Mouse (Mus musculus): ENCODE data around the gene Gm20403. TPM values are rescaled to one million over a fixed set of nuclear protein-coding genes. Genes with fewer than 3 reads are reported as not detected.
"Not testable (repeated sequence)": the region's sequence is repeated elsewhere in the genome, so short reads cannot be mapped to it uniquely, and the experiment has no call there.

Gene Gm20403
- total and polyA plus RNA-seq, 2 experiments from 2014 or later: not detected

GRCm38 (mm10) chr12:54956457-54956856 is 29.9 kb downstream of the Gm20403 start:
- Histone ChIP-seq H3K27me3 (ENCODE audit: insufficient read depth, low read length) (no peaks in the 10 kb centered on the region), H3K4me1 (ENCODE audit: insufficient read depth) (no peaks in the 10 kb centered on the region), H3K9me3 (ENCODE audit: low read length) (no peaks in the 10 kb centered on the region), H3K4me2 (ENCODE audit: low read depth) (no peak overlapping the region), H3K27ac (ENCODE audit: low read depth, low read length) (no peak overlapping the region), H3K4me3 (ENCODE audit: low read depth, low read length) (no peak overlapping the region), H3K36me3 (ENCODE audit: insufficient read depth) (no peaks in the 10 kb centered on the region), H3K9ac (no peak overlapping the region)
- DNase-seq (no peak), ATAC-seq (no peak)
- TF ChIP-seq CTCF (IDR thresholded peaks at IDR 0.05; ENCODE audit: low read depth): no peak
- WGBS: 89% methylated on average over 4 of the region's 4 CpGs

- H3K9me3 ChIP-seq (ENCODE audit: low read length): no peaks in the 10 kb centered on the region
- H3K36me3 ChIP-seq (ENCODE audit: insufficient read depth): no peaks in the 10 kb centered on the region
- H3K27ac ChIP-seq (ENCODE audit: low read depth, low read length): no peak overlapping the region
- DNase-seq (no peak), ATAC-seq (no peak)
- WGBS: 68% methylated on average over 6 of the region's 6 CpGs
- H3K27me3 ChIP-seq (ENCODE audit: insufficient read depth, low read length): no peaks in the 10 kb centered on the region
- H3K4me1 ChIP-seq (ENCODE audit: insufficient read depth): no peaks in the 10 kb centered on the region
- no peak overlapping the region for H3K9ac ChIP-seq
- H3K4me3 ChIP-seq (ENCODE audit: low read depth, low read length): no peak overlapping the region
- no peak overlapping the region for H3K4me2 ChIP-seq (ENCODE audit: low read depth)
- no peak for TF ChIP-seq CTCF (IDR thresholded peaks at IDR 0.05; ENCODE audit: low read depth)
Measured at GRCm38 (mm10) chr12:54946116-54946515, 40.2 kb downstream of the Gm20403 start.

DNA sequence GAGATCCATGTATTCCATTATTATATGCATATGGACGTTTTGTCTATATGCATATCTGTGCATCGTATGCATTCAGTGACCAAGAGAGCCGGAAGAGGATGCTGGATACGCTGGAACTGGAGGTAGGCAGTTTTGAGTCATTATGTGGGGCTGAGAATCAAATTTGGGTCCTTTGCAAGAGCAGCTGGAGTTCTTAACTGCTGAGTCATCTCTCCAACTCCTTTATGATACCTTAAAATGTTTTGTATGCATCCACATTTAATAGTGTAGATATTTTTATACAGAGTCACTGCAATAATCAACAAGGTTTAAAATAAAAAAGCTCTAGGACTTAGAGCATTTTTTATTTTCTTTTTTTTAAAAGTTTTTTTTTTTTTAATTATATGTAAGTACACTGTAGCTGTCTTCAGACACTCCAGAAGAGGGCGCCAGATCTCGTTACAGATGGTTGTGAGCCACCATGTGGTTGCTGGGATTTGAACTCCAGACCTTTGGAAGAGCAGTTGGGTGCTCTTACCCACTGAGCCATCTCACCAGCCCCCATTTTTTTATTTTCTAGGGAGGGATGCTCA is 43.7 kb downstream of the Gm20403 start:
- not testable (repeated sequence) for ATAC-seq; H3K36me3 ChIP-seq (ENCODE audit: insufficient read depth); H3K4me1 ChIP-seq (ENCODE audit: insufficient read depth); H3K4me2 ChIP-seq (ENCODE audit: low read depth); DNase-seq; H3K27me3 ChIP-seq (ENCODE audit: insufficient read depth, low read length); H3K9me3 ChIP-seq (ENCODE audit: low read length); H3K9ac ChIP-seq; H3K4me3 ChIP-seq (ENCODE audit: low read depth, low read length); H3K27ac ChIP-seq (ENCODE audit: low read depth, low read length)
- WGBS: 89% methylated on average over 6 of the region's 6 CpGs

DNA sequence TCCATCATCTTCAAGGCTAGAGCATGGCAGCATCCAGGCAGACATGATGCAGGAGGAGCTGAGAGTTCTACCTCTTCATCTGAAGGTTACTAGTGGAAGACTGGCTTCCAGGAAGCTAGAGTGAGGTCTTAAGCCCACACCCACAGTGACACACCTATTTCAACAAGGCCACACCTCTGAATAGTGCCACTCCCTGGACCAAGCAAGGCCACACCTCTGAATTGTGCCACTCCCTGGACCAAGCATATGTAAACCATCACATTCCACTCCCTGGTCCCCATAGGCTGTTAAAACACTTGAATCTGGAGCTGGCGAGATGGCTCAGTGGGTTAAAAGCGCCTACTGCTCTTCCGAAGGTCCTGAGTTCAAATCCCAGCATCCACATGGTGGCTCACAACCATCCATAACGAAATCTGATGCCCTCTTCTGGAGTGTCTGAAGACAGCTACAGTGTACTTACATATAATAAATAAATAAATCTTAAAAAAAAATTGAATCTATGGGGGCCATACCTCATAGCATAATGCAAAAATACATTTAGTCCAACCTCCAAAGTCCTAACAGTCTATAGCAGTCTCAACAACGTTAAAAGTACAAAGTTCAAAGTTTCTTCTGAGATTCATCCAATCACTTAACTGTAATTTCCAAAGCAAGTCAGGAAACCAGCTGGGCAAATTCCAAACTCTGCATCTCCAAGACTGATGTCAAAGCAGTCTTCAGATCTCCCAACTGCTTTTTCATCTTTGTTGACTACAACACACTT is 48.6 kb downstream of the Gm20403 start:
- H3K4me3 ChIP-seq (ENCODE audit: low read depth, low read length); ATAC-seq; H3K4me1 ChIP-seq (ENCODE audit: insufficient read depth); H3K27me3 ChIP-seq (ENCODE audit: insufficient read depth, low read length); H3K4me2 ChIP-seq (ENCODE audit: low read depth); DNase-seq; H3K27ac ChIP-seq (ENCODE audit: low read depth, low read length); H3K9ac ChIP-seq; H3K36me3 ChIP-seq (ENCODE audit: insufficient read depth); H3K9me3 ChIP-seq (ENCODE audit: low read length): not testable (repeated sequence)
- WGBS: 97% methylated on average over 5 of the region's 5 CpGs

Other genes starting within 250 kb of the Gm20403 start
- gene Snx6, start 190.8 kb downstream of the Gm20403 start, total RNA-seq (2014; rRNA removed): 104 and 111 TPM in 2 replicates
- gene Snx6, start 190.8 kb downstream of the Gm20403 start, polyA plus RNA-seq (2015; fragmentation: Nextera tagmentation; extraction: Ambion mirVana): 142 and 152 TPM in 2 replicates
- 185 and 217 TPM in 2 replicates for gene Cfl2, start 123.7 kb downstream of the Gm20403 start, total RNA-seq (2014; rRNA removed)
- 253 and 265 TPM in 2 replicates for gene Cfl2, start 123.7 kb downstream of the Gm20403 start, polyA plus RNA-seq (2015; fragmentation: Nextera tagmentation; extraction: Ambion mirVana)
- gene Baz1a, start 27.8 kb upstream of the Gm20403 start, total RNA-seq (2014; rRNA removed): 3.3 and 5.5 TPM in 2 replicates
- 3.4 and 4.3 TPM in 2 replicates for gene Baz1a, start 27.8 kb upstream of the Gm20403 start, polyA plus RNA-seq (2015; fragmentation: Nextera tagmentation; extraction: Ambion mirVana)
- 18.9 and 19.3 TPM in 2 replicates for gene 2700097O09Rik, start 93.6 kb upstream of the Gm20403 start, total RNA-seq (2014; rRNA removed)
- 14.6 and 15.6 TPM in 2 replicates for gene 2700097O09Rik, start 93.6 kb upstream of the Gm20403 start, polyA plus RNA-seq (2015; fragmentation: Nextera tagmentation; extraction: Ambion mirVana)
- 120 and 131 TPM in 2 replicates for gene Srp54a, start 93.7 kb upstream of the Gm20403 start, total RNA-seq (2014; rRNA removed)
- 227 and 228 TPM in 2 replicates for gene Srp54a, start 93.7 kb upstream of the Gm20403 start, polyA plus RNA-seq (2015; fragmentation: Nextera tagmentation; extraction: Ambion mirVana)
- gene Fam177a, start 137.9 kb upstream of the Gm20403 start, total RNA-seq (2014; rRNA removed): 51.3 and 61.2 TPM in 2 replicates
- 57.7 and 86.3 TPM in 2 replicates for gene Fam177a, start 137.9 kb upstream of the Gm20403 start, polyA plus RNA-seq (2015; fragmentation: Nextera tagmentation; extraction: Ambion mirVana)
- 75.7 and 96.9 TPM in 2 replicates for gene Srp54b, start 168.6 kb upstream of the Gm20403 start, total RNA-seq (2014; rRNA removed)
- 75.3 and 75.8 TPM in 2 replicates for gene Srp54b, start 168.6 kb upstream of the Gm20403 start, polyA plus RNA-seq (2015; fragmentation: Nextera tagmentation; extraction: Ambion mirVana)
- 0.46 TPM in 1 of 2 replicates, not detected in the other for gene 1700047I17Rik2, start 213.1 kb upstream of the Gm20403 start, total RNA-seq (2014; rRNA removed)
- not detected in 2 replicates for gene 1700047I17Rik2, start 213.1 kb upstream of the Gm20403 start, polyA plus RNA-seq (2015; fragmentation: Nextera tagmentation; extraction: Ambion mirVana)
- gene Srp54c, start 243.6 kb upstream of the Gm20403 start, total RNA-seq (2014; rRNA removed): 63.9 and 73.2 TPM in 2 replicates
- gene Srp54c, start 243.6 kb upstream of the Gm20403 start, polyA plus RNA-seq (2015; fragmentation: Nextera tagmentation; extraction: Ambion mirVana): 90.1 and 97.6 TPM in 2 replicates